Mouse (Mus musculus) cerebellum, adult 2 months (tissue): Measurements from ENCODE around the gene Col27a1. TPM values are rescaled to one million over a fixed set of nuclear protein-coding genes. Genes with fewer than 3 reads are reported as not detected.
"Not testable (repeated sequence)": the region's sequence is repeated elsewhere in the genome, so short reads cannot be mapped to it uniquely, and the experiment has no call there.

Source experiments
- DNase-seq, 2 experiments: peaks; one replicate each; pipeline ENCODE4 v3.0.0; 2021
- H3K27ac ChIP-seq: fragments of 200-500 bp; 2 replicates; pipeline ENCODE4 v1.5.1; 2012; ENCODE audit warnings: low read length, control low read depth, inconsistent platforms; ENCODE audit not compliant: insufficient read depth
- H3K27me3 ChIP-seq: fragments of 200-500 bp; 2 replicates; pipeline ENCODE4 v1.6.1; 2012; ENCODE audit warnings: inconsistent platforms, mild to moderate bottlenecking, low read length, moderate library complexity; ENCODE audit not compliant: control insufficient read depth, insufficient read depth
- H3K4me1 ChIP-seq: fragments of 200-500 bp; 2 replicates; pipeline ENCODE4 v1.6.1; 2011; ENCODE audit warnings: low read length; ENCODE audit not compliant: control insufficient read depth, insufficient read depth
- H3K4me3 ChIP-seq: fragments of 200-500 bp; replicated peaks from 2 replicates; pipeline ENCODE3; 2011; ENCODE audit warnings: mild to moderate bottlenecking, low read depth, low read length, control low read depth; ENCODE audit not compliant: insufficient read depth
- CTCF ChIP-seq: fragments of 200-500 bp; IDR thresholded peaks from 2 replicates; pipeline ENCODE4 v1.5.1; 2011; ENCODE audit warnings: low read depth, mild to moderate bottlenecking, control low read depth, low read length, moderate library complexity, borderline replicate concordance; ENCODE audit not compliant: insufficient read depth
- POLR2A ChIP-seq: fragments of 200-500 bp; IDR thresholded peaks from 2 replicates; pipeline ENCODE4 v1.6.1; 2011; ENCODE audit warnings: low read length, control low read depth, borderline replicate concordance; ENCODE audit not compliant: insufficient read depth
- WGBS: fragments of 180-500 bp; shearing (Covaris S2); methylation state at CpG from one replicate; pipeline ENCODE4 v1.1.7; 2018; 5-methylcytosine and 5-hydroxymethylcytosine counted together
- polyA plus RNA-seq: library from polyadenylated mRNA; depleted of rRNA; stranded (reverse); fragments of >200 nt; gene quantifications from 2 replicates; pipeline ENCODE4 v1.2.3, GENCODE M21; 2012

Gene Col27a1
- polyA plus RNA-seq, 1 experiment, result 24.2 TPM

DNA sequence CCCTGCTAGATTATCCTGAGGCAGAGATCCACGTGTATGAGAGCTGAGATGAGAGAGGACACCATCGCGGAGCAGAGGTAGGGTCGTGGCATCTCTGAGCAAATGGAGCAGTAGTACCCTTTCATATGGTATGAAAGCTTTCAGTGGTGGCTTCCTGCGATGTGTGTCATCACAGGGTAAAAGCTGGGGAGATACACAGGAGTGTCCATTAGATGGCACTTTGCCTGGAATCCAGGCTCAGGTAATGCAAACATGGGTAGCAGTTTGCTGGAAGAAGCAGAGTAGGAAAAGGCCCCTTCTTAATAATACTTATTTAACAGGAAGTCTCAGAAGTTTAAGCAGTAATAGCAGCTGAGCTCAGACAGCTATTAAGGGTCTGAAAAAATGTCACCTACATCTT, 100.3 kb downstream of the Col27a1 start:
- peak in 1 of 2 experiments; percentile 3 for DNase-seq
- TF ChIP-seq CTCF (no peak), POLR2A (no peak)
- Histone ChIP-seq H3K27ac (no peak overlapping the region), H3K4me3 (no peak overlapping the region), H3K27me3 (no peaks in the 10 kb centered on the region), H3K4me1 (peaks cover 11% of the 10 kb centered on the region)
- WGBS, result 90% methylated on average over 5 of the region's 5 CpGs

DNA sequence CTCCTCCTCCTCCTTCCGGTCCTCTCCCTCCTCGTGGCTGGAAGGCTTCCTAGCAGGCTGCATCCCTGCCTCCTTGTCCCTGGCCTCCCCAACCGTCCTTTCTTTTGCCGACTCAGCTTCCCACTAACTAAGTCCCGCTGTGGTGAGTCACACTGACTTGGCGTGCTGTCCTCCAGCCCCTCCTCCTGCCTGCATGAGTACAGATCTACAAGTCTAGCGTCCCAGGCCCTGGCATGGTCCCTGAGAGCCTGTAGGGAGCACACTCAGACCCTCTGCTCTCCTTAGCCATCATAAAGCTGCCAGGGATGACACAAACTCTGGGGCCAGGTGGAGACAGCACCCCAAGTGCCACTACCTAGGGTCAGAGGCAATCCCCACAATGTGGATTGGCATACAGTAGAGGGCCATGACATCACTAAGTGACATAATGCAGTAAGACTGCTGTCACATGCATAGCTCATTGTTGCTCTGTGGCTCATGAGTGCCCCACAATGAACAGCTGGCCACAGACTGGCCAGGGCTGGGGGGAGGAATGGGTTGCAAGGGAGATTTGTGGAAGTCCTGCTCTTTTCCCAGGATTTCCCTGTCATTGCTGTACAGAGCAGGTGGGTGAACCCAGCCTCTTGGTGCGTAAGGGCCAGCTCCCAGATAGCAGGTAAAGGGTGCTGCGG, 102.4 kb downstream of the Col27a1 start:
- Histone ChIP-seq H3K27ac (no peak overlapping the region), H3K4me3 (no peak overlapping the region), H3K4me1 (peaks cover 5% of the 10 kb centered on the region; the same call in 1 of the 2 replicates), H3K27me3 (no peaks in the 10 kb centered on the region)
- WGBS, result 36% methylated on average over 9 of the region's 9 CpGs
- TF ChIP-seq CTCF, result no peak
- TF ChIP-seq POLR2A, result no peak
- peak; percentile 28 to 45 for DNase-seq

DNA sequence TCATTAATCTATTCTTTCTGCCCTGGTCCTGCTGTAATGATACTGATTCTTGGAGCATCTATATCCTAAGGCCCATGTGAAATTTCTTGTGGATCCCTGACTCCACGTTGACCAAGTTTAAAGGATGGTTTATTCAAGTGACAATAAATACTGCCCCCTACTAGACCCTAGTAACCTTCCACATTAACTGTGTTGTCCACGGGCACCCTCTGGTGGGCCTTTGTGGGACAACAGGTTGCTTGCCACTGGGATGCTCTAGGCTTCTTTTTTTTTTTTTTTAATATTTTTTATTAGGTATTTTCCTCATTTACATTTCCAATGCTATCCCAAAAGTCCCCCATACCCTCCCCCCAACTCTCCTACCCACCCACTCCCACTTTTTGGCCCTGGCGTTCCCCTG, 105.8 kb downstream of the Col27a1 start:
- not testable (repeated sequence) for H3K27me3 ChIP-seq, H3K27ac ChIP-seq, H3K4me1 ChIP-seq, H3K4me3 ChIP-seq
- DNase-seq, result peak; percentile 47 to 75
- TF ChIP-seq CTCF, result peak; percentile 81
- 22% methylated on average over 3 of the region's 3 CpGs for WGBS

DNA sequence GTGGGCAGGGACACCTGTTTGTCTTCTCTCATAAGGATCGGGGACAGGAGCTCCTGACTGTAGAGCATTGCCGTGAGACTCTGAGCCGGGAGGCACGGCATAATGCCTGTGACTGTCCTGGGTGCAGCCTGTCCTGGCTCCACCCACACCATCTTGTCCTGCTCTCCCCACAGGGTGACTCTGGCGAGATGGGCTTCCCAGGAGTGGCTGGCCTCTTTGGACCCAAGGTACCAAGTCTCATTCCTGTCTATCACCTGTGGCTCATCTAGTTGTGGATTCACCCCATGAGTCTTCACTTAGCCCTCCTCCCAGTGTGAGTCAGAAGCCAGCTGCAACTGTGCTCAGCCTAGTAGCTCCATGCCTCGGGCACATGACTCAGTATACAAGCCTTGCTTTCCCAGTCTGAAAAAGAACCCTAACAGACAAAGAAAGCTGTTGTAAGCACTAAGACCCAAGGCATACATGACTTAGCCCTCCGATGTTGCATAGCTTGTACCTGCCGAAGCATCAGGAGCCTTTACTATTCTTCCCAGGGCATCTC, 109.5 kb downstream of the Col27a1 start:
- H3K4me1 ChIP-seq, result no peaks in the 10 kb centered on the region
- no peak for TF ChIP-seq POLR2A
- no peak for TF ChIP-seq CTCF
- H3K27ac ChIP-seq, result no peak overlapping the region
- H3K27me3 ChIP-seq, result no peaks in the 10 kb centered on the region
- no peak overlapping the region for H3K4me3 ChIP-seq
- 86% methylated on average over 8 of the region's 8 CpGs for WGBS
- no peak for DNase-seq

DNA sequence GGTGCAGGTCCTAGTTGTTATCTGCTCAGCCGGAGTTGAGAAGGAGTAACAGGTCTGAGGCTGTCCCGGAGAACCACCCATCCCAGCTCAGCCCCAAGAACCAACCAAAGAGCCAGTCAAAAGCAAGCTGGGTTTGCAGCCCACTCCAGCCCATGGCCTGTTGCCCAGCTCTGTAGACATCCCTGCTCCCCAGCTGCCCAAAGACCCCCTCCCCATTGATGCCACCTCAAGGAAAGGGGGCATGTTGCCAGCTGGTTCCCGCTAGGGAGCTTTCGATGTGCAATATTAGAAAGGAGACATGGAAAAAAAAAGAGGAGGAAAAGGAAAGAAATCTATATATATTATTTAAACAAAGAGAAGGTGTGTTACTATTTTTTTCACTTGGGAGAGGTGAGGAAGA, 119.6 kb downstream of the Col27a1 start:
- WGBS, result 56% methylated on average over 4 of the region's 4 CpGs
- no peak for DNase-seq
- Histone ChIP-seq H3K4me3 (no peak overlapping the region), H3K27me3 (no peaks in the 10 kb centered on the region), H3K27ac (no peak overlapping the region), H3K4me1 (no peaks in the 10 kb centered on the region)
- TF ChIP-seq CTCF, result no peak
- no peak for TF ChIP-seq POLR2A

DNA sequence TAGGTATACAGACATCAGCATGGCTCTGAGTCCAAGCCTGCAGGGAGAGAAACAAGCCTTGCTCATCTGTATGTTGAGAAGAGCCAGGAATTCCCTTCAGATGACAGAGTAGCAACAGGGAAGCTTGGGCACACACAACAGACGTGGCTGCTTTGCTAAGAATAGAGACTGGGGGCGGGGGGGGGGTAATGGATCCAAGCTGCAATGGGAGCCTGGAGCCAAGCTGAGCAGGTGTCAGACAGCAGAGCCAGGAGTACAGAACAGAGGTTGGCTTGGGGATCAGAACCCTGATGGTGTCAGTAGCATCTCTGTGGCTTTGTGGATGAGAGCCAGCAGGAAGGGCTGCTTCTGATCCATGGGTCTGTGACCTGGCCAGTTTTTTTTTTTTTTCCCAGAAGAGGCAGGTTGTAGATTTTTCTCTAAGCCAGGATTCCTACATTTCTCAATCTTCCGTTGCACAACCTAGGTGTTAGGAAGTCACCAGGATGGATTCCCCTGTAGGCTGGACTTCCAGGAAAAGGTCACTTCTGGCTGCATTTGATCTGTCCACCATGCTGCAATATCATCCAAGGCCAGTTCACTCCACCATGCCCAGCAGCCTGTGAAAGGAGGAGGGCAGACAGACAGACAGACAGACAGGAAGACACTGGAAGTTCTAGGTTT, 124.7 kb downstream of the Col27a1 start:
- no peak for TF ChIP-seq CTCF
- no peak for TF ChIP-seq POLR2A
- 14% methylated on average over 3 of the region's 3 CpGs for WGBS
- H3K4me3 ChIP-seq, result no peak overlapping the region
- no peak overlapping the region for H3K27ac ChIP-seq
- DNase-seq, result peak in 1 of 2 experiments; percentile 32
- H3K27me3 ChIP-seq, result no peaks in the 10 kb centered on the region
- no peaks in the 10 kb centered on the region for H3K4me1 ChIP-seq

DNA sequence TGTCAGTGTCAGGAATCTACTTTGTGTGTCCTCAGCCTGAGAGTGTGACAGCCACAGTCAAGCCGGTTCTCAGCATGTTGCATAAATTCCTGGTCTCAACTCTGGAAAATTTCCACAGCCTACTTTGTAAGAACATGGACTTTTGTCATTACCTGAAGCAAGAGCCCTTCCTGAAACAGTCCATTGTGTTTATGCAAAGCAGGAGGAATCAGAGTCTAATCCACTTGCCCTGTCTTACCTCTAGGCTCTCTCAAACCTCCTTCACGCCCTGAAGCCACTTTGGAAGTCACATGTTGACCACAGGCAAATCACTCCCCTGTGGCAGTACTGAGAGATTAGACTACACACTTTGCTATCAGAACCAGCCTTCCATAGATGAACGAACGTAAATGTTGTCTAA, 128.7 kb downstream of the Col27a1 start:
- Histone ChIP-seq H3K27ac (no peak overlapping the region), H3K4me3 (no peak overlapping the region), H3K4me1 (no peaks in the 10 kb centered on the region), H3K27me3 (no peaks in the 10 kb centered on the region)
- TF ChIP-seq POLR2A (no peak), CTCF (no peak)
- DNase-seq, result no peak
- WGBS, result 81% methylated on average over 4 of the region's 4 CpGs

DNA sequence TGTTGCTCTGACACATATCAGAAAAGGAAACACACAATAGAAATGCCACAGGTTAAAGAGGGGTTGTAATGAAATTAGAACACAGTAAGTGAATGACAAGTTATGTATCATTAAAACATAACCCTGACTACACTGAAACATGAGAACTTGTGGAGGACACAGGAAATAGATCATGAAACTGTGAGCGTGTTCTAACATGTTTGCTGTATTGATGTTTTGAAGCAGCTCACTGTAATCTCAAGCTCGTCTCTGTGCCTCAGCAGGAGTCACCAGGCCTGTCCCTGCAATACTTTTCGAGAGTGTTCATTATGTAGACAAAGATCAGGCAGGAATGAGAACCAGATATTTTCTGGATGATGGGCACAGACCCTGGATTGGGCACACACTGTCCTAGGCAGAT, 129.8 kb downstream of the Col27a1 start:
- no peak overlapping the region for H3K4me3 ChIP-seq
- H3K27ac ChIP-seq, result no peak overlapping the region
- WGBS, result 86% methylated on average over 3 of the region's 3 CpGs
- no peaks in the 10 kb centered on the region for H3K27me3 ChIP-seq
- TF ChIP-seq CTCF, result no peak
- no peak for TF ChIP-seq POLR2A
- DNase-seq, result no peak
- no peaks in the 10 kb centered on the region for H3K4me1 ChIP-seq
